Mouse (Mus musculus) c-Kit-positive CD71-positive TER-119-positive erythroid progenitor cells, embryonic 14.5 days (primary cell): ENCODE measurements around the gene Cox20.

ENCODE experiments used
- DNase-seq: peaks from one replicate; pipeline ENCODE4 v3.0.0-alpha.2; 2013; ENCODE audit warnings: low spot score

The Cox20 gene

DNA sequence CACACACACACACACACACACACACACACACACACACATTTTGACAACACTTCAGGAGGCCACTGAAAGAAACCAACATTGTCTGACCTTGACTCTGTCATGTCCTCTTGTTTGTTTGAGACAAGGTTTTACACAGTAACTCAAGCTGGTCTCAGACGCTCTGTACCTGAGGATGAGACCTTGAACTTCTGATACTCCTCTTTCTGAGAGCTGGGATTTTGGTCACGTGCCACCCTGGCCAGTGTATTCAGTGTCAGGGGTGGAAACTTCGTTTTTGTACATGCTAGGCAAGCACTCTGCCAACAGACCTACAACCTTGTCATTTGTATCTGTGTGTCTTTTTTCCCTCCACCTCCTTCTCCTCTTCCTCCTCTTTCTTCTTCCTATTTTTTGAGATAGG is 35.6 kb downstream of the Cox20 start:
- no peak for DNase-seq

DNA sequence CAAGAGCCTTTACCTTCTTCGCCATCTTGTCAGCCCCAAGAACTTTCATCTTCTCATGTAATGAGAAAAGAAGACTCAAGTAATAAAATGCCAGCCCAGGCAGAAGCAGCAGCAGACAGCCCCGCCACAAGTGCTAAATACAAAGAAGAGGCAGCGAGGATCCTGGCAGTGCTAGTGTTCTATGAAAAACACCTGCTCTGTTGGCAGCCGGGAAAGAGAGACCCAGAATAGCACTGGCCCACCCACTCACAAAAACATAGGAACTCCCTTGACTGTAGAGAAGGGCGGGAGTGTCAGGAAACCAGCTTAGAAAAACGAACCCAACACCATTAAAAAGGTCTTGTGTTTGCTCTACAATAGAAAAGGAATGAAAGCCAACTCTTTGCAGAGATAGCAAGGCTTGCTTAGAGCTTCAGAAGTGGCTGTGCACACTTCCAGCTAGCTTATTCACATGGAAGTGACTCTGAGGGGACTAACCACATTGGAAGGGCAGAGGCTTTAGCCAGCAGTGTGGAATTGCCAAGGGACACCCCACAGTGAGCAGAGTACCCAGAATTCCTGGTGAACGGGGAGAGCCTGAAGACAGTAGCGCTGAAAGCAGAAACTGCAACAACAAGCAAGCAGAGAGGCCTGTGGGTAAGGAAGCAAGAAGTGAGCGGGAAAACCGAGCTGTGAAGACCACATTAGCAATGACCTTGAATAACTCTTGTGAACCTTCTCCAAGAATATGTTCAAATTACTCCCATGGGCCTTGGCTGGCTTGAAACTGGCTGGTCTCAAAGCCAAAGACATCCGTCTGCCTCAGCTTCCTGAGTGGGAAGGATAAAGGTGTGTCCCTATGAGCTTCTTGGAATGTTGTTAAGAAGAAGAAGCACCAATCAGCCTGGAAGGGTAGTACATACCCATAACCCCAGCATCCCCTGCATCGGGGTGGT is 39.1 kb downstream of the Cox20 start:
- DNase-seq, result no peak

DNA sequence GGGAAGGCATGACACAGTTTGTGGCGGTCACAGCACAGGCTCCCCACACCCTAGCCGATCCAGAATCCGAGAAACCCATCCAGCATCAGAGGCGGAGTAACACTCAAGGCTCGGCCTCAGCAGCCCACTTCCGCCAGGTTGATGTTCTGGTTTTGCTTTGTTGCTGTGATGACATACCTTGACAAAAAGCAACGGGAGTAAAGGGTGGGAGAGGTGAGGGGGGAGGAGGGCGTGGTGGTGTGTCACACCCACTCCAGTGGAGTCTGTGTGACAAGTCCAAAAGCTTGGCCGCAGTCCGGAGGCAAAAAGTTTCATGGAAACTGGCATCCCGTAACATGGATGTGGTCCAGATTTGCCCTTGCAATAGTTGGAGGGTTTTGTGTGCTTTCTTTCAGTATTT is 41.3 kb downstream of the Cox20 start:
- no peak for DNase-seq

DNA sequence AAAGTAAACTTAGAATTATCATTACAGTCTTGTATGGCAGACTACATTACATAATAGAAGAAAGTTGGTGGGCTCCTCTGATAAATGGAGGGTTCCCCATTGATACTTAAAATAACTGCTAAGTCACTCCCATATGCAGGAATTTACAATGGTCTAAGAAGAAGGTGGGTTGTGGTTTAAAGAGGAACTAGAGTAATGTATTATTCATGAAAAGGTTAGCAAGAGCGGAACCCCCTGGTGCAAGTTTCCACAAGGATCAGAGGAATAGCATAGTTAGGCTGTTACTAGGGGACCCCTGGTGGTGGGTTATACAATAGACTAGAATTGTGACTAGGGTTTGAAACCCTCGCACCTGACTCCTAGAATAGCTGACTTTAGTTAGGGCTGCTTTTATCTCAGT is 41.8 kb downstream of the Cox20 start:
- DNase-seq, result no peak

DNA sequence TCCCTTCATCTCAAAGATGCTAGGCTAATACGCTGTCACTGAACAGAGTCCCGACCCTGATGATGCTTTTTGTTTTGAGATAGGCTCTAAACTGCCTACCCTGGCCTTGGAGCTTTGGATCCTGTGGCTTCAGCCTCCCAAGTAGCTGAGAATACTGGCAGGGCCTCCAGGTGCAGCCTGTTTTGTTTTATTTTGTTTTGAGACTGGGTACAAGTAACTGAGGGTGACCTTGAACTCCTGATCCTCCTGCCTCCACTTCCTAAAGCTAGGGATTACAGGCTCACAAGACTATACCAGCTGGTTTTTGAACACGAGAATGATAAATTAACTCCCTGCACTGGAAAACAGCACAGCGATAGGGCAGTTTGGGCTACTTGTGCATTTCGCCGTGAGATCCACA is 46.2 kb downstream of the Cox20 start:
- DNase-seq, result no peak

DNA sequence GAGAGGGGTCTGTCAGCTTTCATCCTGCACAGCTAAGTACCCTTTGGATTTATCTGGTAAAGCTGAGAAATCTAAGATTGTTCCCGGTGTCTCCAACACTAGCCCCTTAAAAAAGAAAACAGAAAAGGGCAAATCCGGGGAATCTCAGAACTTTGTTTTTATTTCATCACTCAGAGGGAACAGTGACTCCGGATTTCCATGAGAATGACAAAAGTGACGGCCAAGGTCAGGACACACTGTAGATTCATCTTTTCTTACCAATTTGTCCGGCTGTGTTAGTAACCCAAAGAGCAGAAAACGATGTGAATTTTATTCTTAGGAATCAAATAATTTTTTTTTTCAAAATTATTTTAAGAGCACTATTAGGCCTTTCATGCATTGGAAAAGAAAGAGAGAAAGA is 49.2 kb downstream of the Cox20 start:
- DNase-seq, result no peak

DNA sequence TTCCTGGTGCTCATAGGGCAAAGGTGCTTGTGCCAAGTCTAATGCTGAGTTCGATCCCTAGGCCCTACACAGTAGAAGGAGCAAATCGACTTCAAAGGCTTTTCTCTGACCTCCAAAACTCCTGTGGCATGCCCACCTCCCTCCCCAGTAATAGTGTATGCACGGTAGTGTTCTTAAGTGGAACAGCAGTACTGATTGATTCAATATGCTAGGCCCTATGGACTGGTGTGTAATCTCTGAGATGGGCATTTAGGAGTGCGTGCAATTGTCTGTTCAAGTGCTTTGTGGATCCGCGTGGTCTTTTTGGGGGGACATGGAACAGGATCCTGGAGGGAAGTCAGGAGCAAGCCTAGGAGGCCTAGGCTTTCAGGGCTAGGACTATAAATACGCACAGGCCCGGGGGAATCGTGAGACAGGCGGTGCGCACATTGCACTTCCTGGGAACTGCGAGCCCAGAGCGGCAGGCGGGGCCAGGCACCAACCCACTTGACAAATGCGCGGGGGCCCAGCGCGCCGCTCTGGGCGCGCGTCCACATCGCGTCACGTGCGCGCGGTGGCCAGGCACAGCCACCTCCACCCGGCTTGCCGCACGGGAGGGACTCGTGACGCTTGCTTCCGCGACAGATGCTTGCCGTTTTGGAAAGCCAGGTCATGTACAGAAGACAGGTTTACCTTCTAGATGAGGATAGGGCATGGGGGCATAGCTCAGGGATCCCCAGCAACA is 49.8 kb downstream of the Cox20 start:
- DNase-seq, result peak; percentile 76

DNA sequence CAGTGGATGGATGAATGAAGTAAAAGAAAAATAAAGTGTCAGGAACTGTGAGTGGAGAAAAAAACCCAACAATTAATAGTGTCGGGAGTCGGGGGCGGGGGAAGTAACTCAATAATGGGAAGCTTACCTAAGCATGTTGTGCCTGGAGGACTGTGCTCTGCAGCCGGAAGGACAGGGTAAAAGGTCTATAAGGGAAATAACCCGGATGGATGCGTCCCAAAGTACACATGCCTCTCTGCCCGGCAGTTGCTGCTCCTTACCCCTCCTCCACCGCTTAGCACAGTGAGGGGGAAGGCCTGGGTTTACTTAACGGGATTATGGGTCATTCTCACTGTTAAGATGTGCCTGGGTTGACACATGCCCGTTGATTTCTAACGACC is 50.3 kb downstream of the Cox20 start:
- DNase-seq, result peak; percentile 34
